Mouse (Mus musculus) heart, postnatal 4 days (tissue): ENCODE results near the gene Vmn1r116. TPM values are rescaled to one million over a fixed set of nuclear protein-coding genes. Genes with fewer than 3 reads are reported as not detected.
"Not testable (repeated sequence)": the region's sequence is repeated elsewhere in the genome, so short reads cannot be mapped to it uniquely, and the experiment has no call there.

ENCODE experiments used
- DNase-seq: peaks from one replicate; pipeline ENCODE4 v3.0.0; 2021
- total RNA-seq, 2 experiments: library from RNA; stranded (reverse); gene quantifications; 2 replicates each; pipeline ENCODE4 v1.2.3; 2021

Gene Vmn1r116
- total RNA-seq: not detected

DNA sequence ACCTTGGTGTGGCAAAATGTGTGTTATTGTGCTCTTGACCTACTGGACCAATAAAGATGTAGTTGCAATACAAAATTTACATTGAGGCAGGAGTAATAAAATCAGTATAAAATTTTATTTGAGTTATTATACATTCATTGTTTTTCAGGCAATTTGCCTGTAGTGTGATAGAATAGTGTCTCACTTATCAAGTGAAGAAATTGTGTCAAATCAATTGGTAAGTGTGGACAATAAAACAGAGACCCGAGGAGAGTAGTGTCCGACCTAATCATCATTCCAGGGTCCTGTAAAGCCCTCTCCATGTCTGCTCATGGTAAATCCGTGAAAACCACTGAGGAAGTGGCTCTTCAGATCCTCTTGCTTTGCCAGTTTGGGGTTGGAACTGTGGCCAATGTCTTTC lies at the start of gene Vmn1r116:
Gene Vmn1r116 (plus strand): TSS at position 301 of the 400 bp plus-strand sequence.
- not testable (repeated sequence) for DNase-seq

DNA sequence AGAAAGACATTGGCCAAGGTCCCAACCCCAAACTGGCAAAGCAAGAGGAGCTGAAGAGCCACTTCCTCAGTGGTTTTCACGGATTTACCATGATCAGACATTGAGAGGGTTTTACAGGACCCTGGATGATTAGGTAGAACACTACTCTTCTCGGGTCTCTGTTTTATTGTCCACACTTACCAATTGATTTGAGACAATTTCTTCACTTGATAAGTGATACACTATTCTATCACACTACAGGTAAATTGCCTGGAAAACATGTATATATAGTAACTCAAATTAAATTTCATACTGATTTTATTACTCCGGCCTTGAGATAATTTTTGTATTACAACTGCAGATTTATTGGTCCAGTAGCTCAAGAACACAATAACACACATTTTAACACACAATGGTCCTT lies 27.2 kb upstream of the Vmn1r116 start, which contains the start of gene Vmn1r115:
Gene Vmn1r115 (minus strand): TSS at position 101 of the 400 bp plus-strand sequence.
- DNase-seq: not testable (repeated sequence)

DNA sequence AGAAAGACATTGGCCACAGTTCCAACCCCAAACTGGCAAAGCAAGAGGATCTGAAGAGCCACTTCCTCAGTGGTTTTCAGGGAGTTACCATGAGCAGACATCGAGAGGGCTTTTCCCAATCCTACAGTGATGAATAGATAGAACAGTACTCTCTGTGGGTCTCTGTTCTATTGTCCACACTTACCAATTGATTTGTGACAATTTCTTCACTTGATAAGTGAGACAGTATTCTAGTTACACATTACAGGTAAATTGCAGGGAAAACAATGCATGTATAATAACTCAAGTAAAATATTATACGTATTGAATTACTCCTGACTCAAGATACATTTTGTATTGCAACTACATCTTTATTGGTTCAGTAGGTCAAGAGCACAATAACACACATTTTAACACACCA lies 12.0 kb downstream of the Vmn1r116 start, which contains the start of gene Vmn1r117:
Gene Vmn1r117 (minus strand): TSS at position 101 of the 400 bp plus-strand sequence.
- DNase-seq: not testable (repeated sequence)

DNA sequence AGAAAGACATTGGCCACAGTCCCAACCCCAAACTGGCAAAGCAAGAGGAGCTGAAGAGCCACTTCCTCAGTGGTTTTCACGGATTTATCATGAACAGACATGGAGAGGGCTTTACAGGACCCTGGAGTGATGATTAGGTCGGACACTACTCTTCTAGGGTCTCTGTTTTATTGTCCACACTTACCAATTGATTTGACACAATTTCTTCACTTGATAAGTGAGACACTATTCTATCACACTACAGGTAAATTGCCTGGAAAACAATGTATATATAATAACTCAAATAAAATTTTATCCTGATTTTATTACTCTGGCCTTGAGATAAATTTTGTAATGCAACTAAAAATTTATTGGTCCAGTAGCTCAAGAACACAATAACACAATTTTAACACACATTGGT lies 40.2 kb downstream of the Vmn1r116 start, which contains the start of gene Vmn1r118:
Gene Vmn1r118 (minus strand): TSS at position 101 of the 400 bp plus-strand sequence.
- not testable (repeated sequence) for DNase-seq

Other genes with a start within 250 kb of the Vmn1r116 start
- gene Vmn1r107, start 203.3 kb upstream of the Vmn1r116 start, total RNA-seq: not detected
- gene Vmn1r111, start 169.0 kb upstream of the Vmn1r116 start, total RNA-seq: not detected
- not detected for gene Gm10668, start 141.6 kb upstream of the Vmn1r116 start, total RNA-seq
- gene Vmn1r112, start 101.1 kb upstream of the Vmn1r116 start, total RNA-seq: not detected
- not detected for gene Vmn1r113, start 85.0 kb upstream of the Vmn1r116 start, total RNA-seq
- not detected for gene Vmn1r114, start 60.1 kb upstream of the Vmn1r116 start, total RNA-seq
- not detected for gene Vmn1r115, start 27.3 kb upstream of the Vmn1r116 start, total RNA-seq
- not detected for gene Vmn1r117, start 11.9 kb downstream of the Vmn1r116 start, total RNA-seq
- gene Vmn1r118, start 40.1 kb downstream of the Vmn1r116 start, total RNA-seq: not detected
- not detected for gene Vmn1r119, start 140.2 kb downstream of the Vmn1r116 start, total RNA-seq
- gene Vmn1r120, start 181.5 kb downstream of the Vmn1r116 start, total RNA-seq: not detected
- not detected for gene Vmn1r121, start 226.3 kb downstream of the Vmn1r116 start, total RNA-seq